Mouse (Mus musculus) limb, embryonic 15.5 days (tissue): ENCODE measurements at regions not wholly inside any gene's neighbourhood (a gene's known extent, or its start where the extent isn't known, plus 50 kb on each side); places are given as distances from the start of the nearest gene placed in this dataset.

Experiments used
- ATAC-seq: fragments of 200-750 bp; cut with Nextera tagmentation; 2 replicates; pipeline ENCODE4 v1.8.0; 2017; ENCODE audit warnings: low read depth, moderate TSS enrichment; ENCODE audit not compliant: insufficient number of reproducible peaks, low FRiP score, low TSS enrichment
- H3K27ac ChIP-seq: fragments of 300-500 bp; sonication (generic); 2 replicates; pipeline ENCODE4 v1.5.1; 2015; ENCODE audit warnings: moderate library complexity, mild to moderate bottlenecking, inconsistent platforms
- H3K27me3 ChIP-seq: fragments of 300-500 bp; sonication (generic); 2 replicates; pipeline ENCODE4 v1.6.1; 2015; ENCODE audit warnings: inconsistent platforms
- H3K36me3 ChIP-seq: fragments of 300-500 bp; sonication (generic); 2 replicates; pipeline ENCODE4 v1.6.1; 2015; ENCODE audit warnings: inconsistent platforms
- H3K4me1 ChIP-seq: fragments of 300-500 bp; sonication (generic); 2 replicates; pipeline ENCODE4 v1.6.1; 2015; ENCODE audit warnings: inconsistent platforms
- H3K4me2 ChIP-seq: fragments of 300-500 bp; sonication (generic); 2 replicates; pipeline ENCODE4 v1.6.1; 2015; ENCODE audit warnings: mild to moderate bottlenecking, inconsistent platforms
- H3K4me3 ChIP-seq: fragments of 300-500 bp; sonication (generic); 2 replicates; pipeline ENCODE4 v1.5.1; 2015; ENCODE audit warnings: mild to moderate bottlenecking, inconsistent platforms
- H3K9ac ChIP-seq: fragments of 300-500 bp; sonication (generic); 2 replicates; pipeline ENCODE4 v1.6.1; 2015; ENCODE audit warnings: inconsistent platforms
- H3K9me3 ChIP-seq: fragments of 300-500 bp; sonication (generic); 2 replicates; pipeline ENCODE4 v1.6.1; 2016; ENCODE audit warnings: inconsistent platforms
- WGBS: fragments of 180-500 bp; shearing (Covaris S2); methylation state at CpG from one replicate; pipeline ENCODE4 v1.1.7; 2015; 5-methylcytosine and 5-hydroxymethylcytosine counted together

- ATAC-seq: no peak
- H3K36me3 ChIP-seq: peaks cover 15% of the 10 kb centered on the region; the same call in 1 of the 2 replicates
- H3K4me1 ChIP-seq: peaks cover 8% of the 10 kb centered on the region
- 85% methylated on average over 8 of the region's 8 CpGs for WGBS
- no peak overlapping the region for H3K4me2 ChIP-seq
- no peak overlapping the region for H3K9ac ChIP-seq
- H3K27me3 ChIP-seq: peaks cover 8% of the 10 kb centered on the region
- no peaks in the 10 kb centered on the region for H3K9me3 ChIP-seq
- H3K4me3 ChIP-seq: no peak overlapping the region
- no peak overlapping the region for H3K27ac ChIP-seq
Measured at GRCm38 (mm10) chr15:85662271-85662670, 72.5 kb upstream of the Ppara start.

GRCm38 (mm10) chr15:85662673-85663072 is 72.1 kb upstream of the Ppara start:
- Histone ChIP-seq H3K27me3 (peaks cover 8% of the 10 kb centered on the region), H3K27ac (no peak overlapping the region), H3K9me3 (no peaks in the 10 kb centered on the region), H3K4me2 (no peak overlapping the region), H3K9ac (no peak overlapping the region), H3K4me3 (no peak overlapping the region), H3K36me3 (peaks cover 15% of the 10 kb centered on the region; the same call in 1 of the 2 replicates), H3K4me1 (peaks cover 11% of the 10 kb centered on the region)
- WGBS: 85% methylated on average over 4 of the region's 4 CpGs
- ATAC-seq: no peak

DNA sequence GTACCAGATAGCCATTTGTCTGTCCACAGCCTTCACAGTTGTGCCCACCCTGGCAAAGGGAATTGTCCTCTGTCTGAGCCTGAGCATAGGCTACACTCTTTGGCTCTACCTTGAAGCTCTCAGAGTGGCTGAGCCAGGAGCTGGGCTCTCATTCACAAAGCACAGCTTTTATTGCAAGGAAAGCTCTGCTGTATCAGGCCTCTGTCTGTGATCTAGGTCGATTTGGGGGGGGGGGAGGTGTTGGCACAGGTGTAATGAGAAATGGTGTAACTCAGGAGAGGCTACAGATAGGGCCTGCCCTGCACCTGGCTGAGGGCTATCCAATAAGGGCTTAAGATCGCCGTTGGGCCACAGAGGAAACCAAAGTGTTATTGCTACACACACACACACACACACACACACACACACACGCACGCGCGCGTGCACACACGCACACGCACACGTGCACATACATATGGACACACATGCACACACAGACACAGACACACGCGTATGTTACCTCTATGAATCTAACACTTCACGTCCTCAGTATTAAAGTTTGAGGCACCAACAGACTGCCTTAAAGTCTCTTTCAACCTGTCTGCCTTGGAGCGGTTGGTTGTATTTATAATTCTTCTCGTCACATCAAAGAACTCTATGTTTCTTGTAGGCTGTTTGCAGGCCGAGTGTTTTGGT is 70.9 kb upstream of the Ppara start:
- H3K9ac ChIP-seq: no peak overlapping the region
- no peak overlapping the region for H3K4me2 ChIP-seq
- peaks cover 8% of the 10 kb centered on the region for H3K27me3 ChIP-seq
- H3K27ac ChIP-seq: peak overlapping the region; percentile 57
- H3K9me3 ChIP-seq: no peaks in the 10 kb centered on the region
- peaks cover 16% of the 10 kb centered on the region for H3K4me1 ChIP-seq
- 84% methylated on average over 17 of the region's 17 CpGs for WGBS
- peaks cover 11% of the 10 kb centered on the region; the same call in 1 of the 2 replicates for H3K36me3 ChIP-seq
- no peak for ATAC-seq
- H3K4me3 ChIP-seq: no peak overlapping the region

DNA sequence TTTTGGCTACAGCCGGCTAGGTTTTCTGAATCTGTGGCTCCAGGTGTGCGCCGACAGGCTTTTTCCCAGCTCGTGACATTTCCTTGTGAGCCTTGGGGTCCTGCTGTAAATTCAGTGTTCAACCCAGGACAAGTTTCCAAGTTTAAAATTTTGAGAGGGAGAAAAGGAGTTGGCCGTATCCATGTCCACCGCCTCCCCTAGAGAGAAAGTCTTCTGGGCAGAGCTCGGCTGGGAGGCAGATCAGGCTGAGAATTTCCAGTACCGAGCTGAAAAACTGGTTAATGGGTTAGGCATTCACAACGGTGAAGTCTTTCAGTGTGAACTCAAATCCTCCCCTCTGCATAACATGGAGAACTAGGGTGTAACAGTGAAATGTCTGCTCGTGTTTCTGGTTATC is 70.4 kb upstream of the Ppara start:
- Histone ChIP-seq H3K27ac (peak overlapping the region; percentile 57), H3K4me1 (peaks cover 21% of the 10 kb centered on the region), H3K9ac (no peak overlapping the region), H3K4me3 (no peak overlapping the region), H3K9me3 (no peaks in the 10 kb centered on the region), H3K4me2 (no peak overlapping the region), H3K36me3 (peaks cover 11% of the 10 kb centered on the region; the same call in 1 of the 2 replicates), H3K27me3 (peaks cover 8% of the 10 kb centered on the region)
- 71% methylated on average over 10 of the region's 10 CpGs for WGBS
- ATAC-seq: no peak

DNA sequence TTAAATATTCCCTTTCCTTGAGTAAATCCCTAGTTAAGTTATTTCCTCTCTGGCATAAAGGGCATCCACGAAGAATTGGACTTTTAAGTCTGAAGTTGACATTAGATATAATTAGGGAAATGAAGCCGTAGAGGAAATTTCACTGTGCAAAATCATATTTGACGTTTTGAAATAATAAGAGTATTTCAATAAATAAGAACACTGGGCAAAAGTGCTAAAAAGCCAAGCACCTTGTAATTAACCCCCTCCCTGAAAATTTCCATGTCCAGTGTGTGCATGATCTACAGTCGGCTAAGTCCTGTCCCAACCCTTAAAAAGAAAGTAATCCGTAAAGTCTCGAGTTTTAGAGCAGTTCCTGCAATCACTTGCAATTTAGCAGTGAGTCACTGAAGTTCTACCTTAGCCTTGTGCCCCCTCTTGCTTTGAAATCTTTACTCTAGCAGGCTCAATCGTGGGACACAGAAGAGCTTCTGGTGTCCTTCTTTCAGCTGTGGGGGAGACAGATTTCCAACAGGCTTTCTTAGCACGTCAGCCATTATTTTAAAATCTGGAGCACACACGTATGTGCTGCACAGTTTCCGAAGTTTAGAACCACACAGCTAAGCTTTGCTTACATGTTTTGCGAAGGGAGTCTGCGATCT is 69.5 kb upstream of the Ppara start:
- Histone ChIP-seq H3K27me3 (peaks cover 6% of the 10 kb centered on the region), H3K36me3 (peaks cover 11% of the 10 kb centered on the region; the same call in 1 of the 2 replicates), H3K4me1 (peaks cover 29% of the 10 kb centered on the region), H3K4me3 (no peak overlapping the region), H3K9me3 (no peaks in the 10 kb centered on the region), H3K27ac (no peak overlapping the region; the same call in 1 of the 2 replicates), H3K9ac (no peak overlapping the region), H3K4me2 (no peak overlapping the region)
- 67% methylated on average over 12 of the region's 12 CpGs for WGBS
- no peak for ATAC-seq

GRCm38 (mm10) chr15:85666496-85666895 is 68.3 kb upstream of the Ppara start:
- no peak overlapping the region for H3K9ac ChIP-seq
- H3K4me1 ChIP-seq: peaks cover 25% of the 10 kb centered on the region
- 74% methylated on average over 9 of the region's 9 CpGs for WGBS
- no peak overlapping the region for H3K4me3 ChIP-seq
- H3K27ac ChIP-seq: no peak overlapping the region
- H3K4me2 ChIP-seq: no peak overlapping the region
- ATAC-seq: no peak
- H3K9me3 ChIP-seq: no peaks in the 10 kb centered on the region
- peaks cover 4% of the 10 kb centered on the region; the same call in 1 of the 2 replicates for H3K36me3 ChIP-seq
- H3K27me3 ChIP-seq: no peaks in the 10 kb centered on the region

DNA sequence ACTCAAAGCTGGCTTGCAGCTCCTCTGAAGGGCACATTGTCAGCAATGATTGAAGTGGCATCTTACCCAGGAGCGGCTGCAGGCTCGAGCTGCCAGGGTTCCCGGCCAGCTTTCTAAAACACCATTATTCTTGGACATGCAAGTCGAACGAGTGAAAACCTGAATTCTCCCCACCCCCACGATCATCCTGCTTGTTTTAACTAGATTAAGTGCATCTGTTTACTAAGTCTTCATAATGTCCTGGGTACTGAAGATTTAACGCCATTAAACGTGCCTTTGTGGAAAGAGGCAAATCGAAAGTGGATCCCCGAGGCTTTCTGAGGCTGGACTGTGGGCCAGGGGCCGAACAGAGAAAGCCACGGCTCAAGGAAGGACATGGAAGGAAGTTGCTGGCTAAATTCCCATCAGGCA is 67.4 kb upstream of the Ppara start:
- H3K4me2 ChIP-seq: no peak overlapping the region
- no peaks in the 10 kb centered on the region for H3K9me3 ChIP-seq
- 57% methylated on average over 12 of the region's 12 CpGs for WGBS
- H3K27me3 ChIP-seq: no peaks in the 10 kb centered on the region
- H3K4me1 ChIP-seq: peaks cover 24% of the 10 kb centered on the region
- ATAC-seq: no peak
- no peaks in the 10 kb centered on the region for H3K36me3 ChIP-seq
- no peak overlapping the region for H3K9ac ChIP-seq
- H3K4me3 ChIP-seq: no peak overlapping the region
- no peak overlapping the region for H3K27ac ChIP-seq

DNA sequence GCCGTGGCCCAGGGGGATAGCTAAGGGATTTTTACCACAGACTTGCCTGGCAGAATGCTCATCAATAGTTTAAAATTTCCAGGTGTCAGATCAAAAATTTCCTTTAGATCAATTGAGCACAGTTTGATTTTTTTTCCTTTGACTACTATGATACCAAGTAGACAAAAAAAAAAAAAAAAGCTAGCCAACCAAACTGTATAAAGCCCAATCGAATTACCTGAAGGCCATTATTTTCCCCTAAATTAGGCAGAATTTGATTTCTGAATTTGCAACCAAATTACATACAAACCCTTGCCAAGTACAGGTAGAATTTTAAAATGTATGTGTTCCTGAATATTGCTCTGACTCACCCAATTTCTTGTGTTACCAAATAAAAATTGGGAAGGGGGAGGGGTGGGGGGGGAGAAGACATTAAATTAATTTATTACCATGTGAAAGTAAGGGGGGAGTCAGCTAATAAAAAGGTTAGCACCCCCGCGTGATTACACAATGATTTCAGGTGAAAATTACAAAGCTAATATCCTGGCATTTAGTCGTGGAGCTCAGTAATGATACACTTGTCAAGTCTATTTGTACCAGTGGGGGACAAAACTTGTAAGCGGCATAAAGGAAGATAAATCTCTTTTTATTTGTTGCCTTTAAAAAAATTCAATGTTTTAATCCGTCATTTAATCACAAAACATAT is 66.7 kb upstream of the Ppara start:
- H3K9me3 ChIP-seq: no peaks in the 10 kb centered on the region
- no peak overlapping the region for H3K4me3 ChIP-seq
- H3K9ac ChIP-seq: no peak overlapping the region
- no peaks in the 10 kb centered on the region for H3K27me3 ChIP-seq
- H3K4me1 ChIP-seq: peaks cover 22% of the 10 kb centered on the region
- no peak overlapping the region for H3K4me2 ChIP-seq
- H3K27ac ChIP-seq: no peak overlapping the region
- H3K36me3 ChIP-seq: no peaks in the 10 kb centered on the region
- no peak for ATAC-seq
- whole genome bisulfite sequencing: 67% methylated on average over 7 of the region's 7 CpGs

- Histone ChIP-seq H3K27me3 (no peaks in the 10 kb centered on the region), H3K4me2 (peak overlapping the region; percentile 85)
- 48% methylated on average over 9 of the region's 9 CpGs for WGBS
Measured at GRCm38 (mm10) chr15:85668871-85669651, 65.7 kb upstream of the Ppara start.

DNA sequence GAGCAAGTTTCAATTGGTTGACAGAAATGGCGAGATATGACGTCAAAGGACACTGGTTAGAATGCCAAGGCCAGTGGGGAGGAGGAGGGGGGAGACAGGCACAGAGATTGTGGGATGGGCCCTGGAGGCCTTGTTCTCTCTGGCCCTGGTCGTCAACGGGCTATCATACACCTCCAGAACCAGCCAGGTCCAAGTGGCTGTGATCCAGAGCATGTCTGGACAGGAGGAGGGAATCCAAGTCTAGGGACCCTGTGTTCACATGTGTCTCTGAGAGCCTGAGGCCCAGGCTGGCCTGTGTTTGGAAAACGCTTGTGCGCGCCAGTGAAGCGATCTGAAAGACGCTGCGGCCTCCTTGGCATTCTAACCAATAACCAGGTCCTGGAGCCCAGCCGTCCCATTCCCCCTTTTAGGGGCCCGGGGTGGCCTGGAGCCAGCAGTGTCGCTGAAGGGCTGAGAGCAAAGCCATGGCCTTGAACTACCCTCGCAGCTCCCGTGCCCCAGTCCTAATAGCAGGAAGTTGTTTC is 65.1 kb upstream of the Ppara start:
- Histone ChIP-seq H3K27ac (peak overlapping the region; percentile 99), H3K9me3 (no peaks in the 10 kb centered on the region), H3K4me2 (peak overlapping the region; percentile 85), H3K27me3 (no peaks in the 10 kb centered on the region), H3K4me1 (peaks cover 36% of the 10 kb centered on the region), H3K4me3 (peak overlapping the region; percentile 78), H3K36me3 (no peaks in the 10 kb centered on the region; the same call in 1 of the 2 replicates), H3K9ac (peak overlapping the region; percentile 99)
- 14% methylated on average over 15 of the region's 15 CpGs for WGBS
- peak; percentile 5; the same call in 1 of the 2 replicates for ATAC-seq

More at GRCm38 (mm10) chr15:85668871-85669651, 65.7 kb upstream of the Ppara start:
- H3K36me3 ChIP-seq: no peaks in the 10 kb centered on the region; the same call in 1 of the 2 replicates
- ATAC-seq: no peak
- no peak overlapping the region; the same call in 1 of the 2 replicates for H3K4me3 ChIP-seq
- peak overlapping the region; percentile 99 for H3K27ac ChIP-seq
- peaks cover 29% of the 10 kb centered on the region for H3K4me1 ChIP-seq
- H3K9ac ChIP-seq: 0 out of 2 replicates have a peak overlapping the region, but pooled peaks have one; percentile 10
- no peaks in the 10 kb centered on the region for H3K9me3 ChIP-seq

GRCm38 (mm10) chr15:85670176-85670788 is 64.5 kb upstream of the Ppara start:
- Histone ChIP-seq H3K4me3 (peak overlapping the region; percentile 78), H3K27me3 (no peaks in the 10 kb centered on the region), H3K9ac (peak overlapping the region; percentile 99), H3K4me2 (peak overlapping the region; percentile 85), H3K27ac (peak overlapping the region; percentile 99), H3K36me3 (peaks cover 3% of the 10 kb centered on the region; the same call in 1 of the 2 replicates), H3K4me1 (peaks cover 41% of the 10 kb centered on the region), H3K9me3 (no peaks in the 10 kb centered on the region)
- WGBS: under 1% methylated on average over 64 of the region's 64 CpGs
- peak; percentile 70 for ATAC-seq
